Mouse (Mus musculus): Measurements from ENCODE around the gene Cyp27b1. TPM values are rescaled to one million over a fixed set of nuclear protein-coding genes. Genes with fewer than 3 reads are reported as not detected.

The Cyp27b1 gene
- polyA plus RNA-seq, 1 experiment from 2014 or later, result 0.23 TPM

GRCm38 (mm10) chr10:127085052-127085451, 37.0 kb downstream of the Cyp27b1 start:
- ATAC-seq (ENCODE audit: low FRiP score), result no peak
- peaks cover 62% of the 10 kb centered on the region for H3K36me3 ChIP-seq

DNA sequence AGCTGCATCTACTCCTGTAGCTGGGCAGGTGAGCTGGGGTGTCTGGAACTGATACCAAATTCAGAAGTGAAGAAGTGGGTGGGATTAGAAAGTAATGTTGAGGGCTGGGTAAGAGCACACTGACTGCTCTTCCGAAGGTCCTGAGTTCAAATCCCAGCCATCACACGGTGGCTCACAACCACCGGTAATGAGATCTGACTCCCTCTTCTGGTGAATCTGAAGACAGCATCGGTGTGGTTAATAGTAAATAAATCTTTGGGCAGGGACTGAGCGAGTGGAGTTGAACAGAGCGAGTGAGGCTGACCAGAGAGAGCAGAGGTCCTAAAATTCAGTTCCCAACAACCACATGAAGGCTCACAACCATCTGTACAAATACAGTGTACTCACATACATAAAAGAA, 37.6 kb downstream of the Cyp27b1 start:
- Histone ChIP-seq H3K27me3 (peaks cover 80% of the 10 kb centered on the region), H3K4me3 (no peak overlapping the region), H3K4me2 (no peak overlapping the region), H3K9me3 (no peaks in the 10 kb centered on the region), H3K9ac (no peak overlapping the region), H3K4me1 (replicated peaks) (peaks cover 38% of the 10 kb centered on the region), H3K36me3 (peaks cover 62% of the 10 kb centered on the region), H3K27ac (no peak overlapping the region)
- WGBS, result 78% methylated on average over 6 of the region's 6 CpGs
- ATAC-seq (ENCODE audit: low FRiP score), result no peak

More at GRCm38 (mm10) chr10:127085052-127085451, 37.0 kb downstream of the Cyp27b1 start:
- no peaks in the 10 kb centered on the region for H3K9me3 ChIP-seq
- H3K4me1 ChIP-seq (replicated peaks), result peaks cover 38% of the 10 kb centered on the region
- no peak overlapping the region for H3K4me3 ChIP-seq
- WGBS, result 87% methylated on average over 9 of the region's 9 CpGs
- no peak overlapping the region for H3K4me2 ChIP-seq
- H3K27me3 ChIP-seq, result peaks cover 80% of the 10 kb centered on the region
- H3K9ac ChIP-seq, result no peak overlapping the region
- no peak overlapping the region for H3K27ac ChIP-seq

GRCm38 (mm10) chr10:127090560-127091411, 42.7 kb downstream of the Cyp27b1 start:
- Histone ChIP-seq H3K27me3 (peaks cover 77% of the 10 kb centered on the region), H3K27ac (no peak overlapping the region), H3K4me1 (replicated peaks) (peaks cover 40% of the 10 kb centered on the region), H3K36me3 (peaks cover 58% of the 10 kb centered on the region), H3K4me3 (peak overlapping the region; percentile 24), H3K9me3 (no peaks in the 10 kb centered on the region), H3K4me2 (peak overlapping the region; percentile 42), H3K9ac (peak overlapping the region; percentile 59)
- 8% methylated on average over 57 of the region's 57 CpGs for WGBS
- peak; percentile 26; the same call in 1 of the 2 replicates for ATAC-seq (ENCODE audit: low FRiP score)

DNA sequence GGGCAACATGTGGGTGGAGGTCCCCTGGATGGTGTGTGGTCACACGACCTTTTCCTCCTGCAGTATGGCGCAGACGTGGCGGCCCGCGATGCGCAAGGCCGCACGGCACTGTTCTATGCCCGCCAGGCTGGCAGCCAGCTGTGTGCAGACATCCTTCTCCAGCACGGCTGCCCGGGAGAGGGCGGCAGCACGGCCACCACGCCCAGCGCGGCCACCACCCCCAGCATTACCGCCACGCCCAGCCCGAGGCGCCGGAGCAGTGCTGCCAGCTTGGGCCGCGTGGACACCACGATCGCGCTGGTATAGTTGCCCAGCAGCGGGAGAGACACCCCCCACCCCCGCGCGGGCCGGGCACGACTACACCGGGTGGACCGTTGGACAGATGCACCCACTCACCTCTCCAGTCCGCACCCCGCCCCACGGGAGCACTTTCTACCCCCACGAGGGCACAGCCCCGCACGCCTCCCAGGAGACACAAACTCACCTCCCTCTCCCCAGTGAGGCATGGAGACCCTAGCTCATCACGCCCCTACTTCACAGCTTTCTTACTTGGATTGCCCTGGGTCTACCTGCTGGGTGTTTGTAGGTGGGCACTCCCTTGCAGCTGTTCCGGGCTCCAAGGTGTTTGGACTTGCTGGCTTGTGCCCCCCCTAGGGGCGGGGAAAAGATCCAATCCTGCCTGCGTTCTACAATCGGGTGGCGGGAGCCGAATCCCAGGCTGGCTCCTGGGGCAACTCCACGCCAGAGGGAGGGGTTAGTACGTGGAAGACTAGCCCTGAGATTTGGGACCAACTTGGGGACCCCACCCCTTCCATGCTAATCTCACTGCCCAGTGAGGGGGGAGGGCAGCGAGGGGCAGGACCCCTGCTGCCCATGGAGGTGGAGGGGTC, 43.7 kb downstream of the Cyp27b1 start:
- Histone ChIP-seq H3K4me3 (peak overlapping the region; percentile 24), H3K27me3 (peaks cover 71% of the 10 kb centered on the region), H3K27ac (no peak overlapping the region), H3K4me2 (peak overlapping the region; percentile 42), H3K4me1 (replicated peaks) (peaks cover 40% of the 10 kb centered on the region), H3K36me3 (peaks cover 63% of the 10 kb centered on the region), H3K9ac (peak overlapping the region; percentile 59), H3K9me3 (no peaks in the 10 kb centered on the region)
- ATAC-seq (ENCODE audit: low FRiP score), result peak; percentile 43
- WGBS, result 10% methylated on average over 51 of the region's 51 CpGs

DNA sequence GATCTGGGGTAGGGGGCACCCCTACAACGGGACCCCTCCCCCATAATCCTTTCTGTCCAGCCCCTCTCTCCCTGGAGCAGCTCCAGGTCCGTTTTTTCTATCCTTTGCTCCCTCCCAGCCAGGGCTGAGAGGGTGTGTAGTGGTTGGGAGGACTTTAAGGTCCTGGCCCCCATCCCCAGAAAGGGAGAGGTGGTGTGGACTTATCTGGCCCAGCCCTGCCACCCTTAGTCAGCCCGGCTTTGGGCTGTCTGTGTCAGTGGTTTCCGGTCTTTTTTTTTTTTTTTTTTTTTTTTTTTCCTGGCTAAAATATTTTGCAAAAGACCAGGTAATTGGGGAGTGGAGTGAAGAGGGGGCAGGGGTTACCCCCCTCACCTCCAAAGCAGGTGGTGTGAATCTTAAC, 44.7 kb downstream of the Cyp27b1 start:
- Histone ChIP-seq H3K27me3 (peaks cover 62% of the 10 kb centered on the region), H3K36me3 (peaks cover 63% of the 10 kb centered on the region), H3K4me1 (replicated peaks) (peaks cover 40% of the 10 kb centered on the region), H3K4me3 (no peak overlapping the region), H3K4me2 (no peak overlapping the region), H3K9me3 (no peaks in the 10 kb centered on the region), H3K9ac (no peak overlapping the region), H3K27ac (no peak overlapping the region)
- 56% methylated on average over 4 of the region's 4 CpGs for WGBS
- ATAC-seq (ENCODE audit: low FRiP score), result no peak

DNA sequence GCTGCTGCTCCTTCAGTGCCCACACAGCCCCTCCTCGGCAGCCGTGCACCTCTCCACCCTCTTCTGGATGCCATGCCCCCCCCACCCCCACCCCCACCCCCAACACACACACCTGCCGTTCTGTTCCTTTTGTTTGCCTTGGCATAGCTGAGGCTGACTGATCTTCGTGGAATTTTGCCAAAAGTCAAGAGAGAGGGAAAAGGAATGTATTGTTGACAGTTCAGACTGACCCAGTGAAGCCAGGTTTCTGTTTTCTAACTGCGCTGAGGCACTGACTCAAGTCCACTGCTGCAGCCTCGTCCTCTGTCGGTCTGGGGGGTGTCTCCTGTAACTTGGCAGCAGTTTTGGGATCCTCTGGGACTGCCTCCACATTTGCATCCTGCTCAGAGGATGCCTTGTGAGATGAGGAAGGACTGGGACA, 46.3 kb downstream of the Cyp27b1 start:
- Histone ChIP-seq H3K4me2 (no peak overlapping the region), H3K9me3 (no peaks in the 10 kb centered on the region), H3K4me3 (no peak overlapping the region), H3K27me3 (peaks cover 45% of the 10 kb centered on the region), H3K9ac (peak overlapping the region; percentile 35; the same call in 1 of the 2 replicates), H3K36me3 (peaks cover 64% of the 10 kb centered on the region), H3K4me1 (replicated peaks) (peaks cover 40% of the 10 kb centered on the region), H3K27ac (peak overlapping the region; percentile 52; the same call in 1 of the 2 replicates)
- 44% methylated on average over 7 of the region's 7 CpGs for WGBS
- ATAC-seq (ENCODE audit: low FRiP score), result no peak

GRCm38 (mm10) chr10:127098514-127098913, 50.5 kb downstream of the Cyp27b1 start:
- no peaks in the 10 kb centered on the region for H3K9me3 ChIP-seq
- H3K4me1 ChIP-seq (replicated peaks), result peaks cover 16% of the 10 kb centered on the region
- H3K4me3 ChIP-seq, result no peak overlapping the region
- ATAC-seq (ENCODE audit: low FRiP score), result no peak
- whole genome bisulfite sequencing, result 82% methylated on average over 20 of the region's 20 CpGs
- H3K27me3 ChIP-seq, result peaks cover 4% of the 10 kb centered on the region; the same call in 1 of the 2 replicates
- H3K9ac ChIP-seq, result no peak overlapping the region
- H3K4me2 ChIP-seq, result no peak overlapping the region
- no peak overlapping the region for H3K27ac ChIP-seq
- H3K36me3 ChIP-seq, result peaks cover 67% of the 10 kb centered on the region

DNA sequence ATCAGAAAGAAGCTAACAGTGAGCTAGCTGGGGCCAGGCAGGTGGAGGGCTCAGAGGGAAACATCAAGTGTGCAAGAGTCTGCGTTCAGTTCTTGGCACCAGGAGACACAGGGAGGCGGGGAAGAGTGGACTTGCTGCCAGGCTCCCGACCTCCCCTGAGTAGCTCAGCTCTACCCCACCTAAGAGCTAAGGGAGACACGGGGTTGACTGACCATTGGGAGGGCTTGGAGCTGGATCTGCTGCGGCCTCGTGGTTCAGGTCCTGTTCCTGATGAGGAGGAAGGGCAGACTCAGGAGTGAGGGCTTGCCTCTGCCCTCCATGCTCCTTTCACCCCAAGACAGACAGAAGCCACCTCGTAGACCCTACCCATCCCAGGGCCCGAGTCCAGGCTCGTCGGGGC, 51.1 kb downstream of the Cyp27b1 start:
- H3K4me1 ChIP-seq (replicated peaks), result peaks cover 10% of the 10 kb centered on the region
- no peak overlapping the region for H3K9ac ChIP-seq
- H3K27ac ChIP-seq, result no peak overlapping the region
- no peaks in the 10 kb centered on the region for H3K9me3 ChIP-seq
- H3K4me3 ChIP-seq, result no peak overlapping the region
- 89% methylated on average over 10 of the region's 10 CpGs for WGBS
- no peak for ATAC-seq (ENCODE audit: low FRiP score)
- H3K4me2 ChIP-seq, result no peak overlapping the region
- H3K36me3 ChIP-seq, result peaks cover 73% of the 10 kb centered on the region
- no peaks in the 10 kb centered on the region for H3K27me3 ChIP-seq

DNA sequence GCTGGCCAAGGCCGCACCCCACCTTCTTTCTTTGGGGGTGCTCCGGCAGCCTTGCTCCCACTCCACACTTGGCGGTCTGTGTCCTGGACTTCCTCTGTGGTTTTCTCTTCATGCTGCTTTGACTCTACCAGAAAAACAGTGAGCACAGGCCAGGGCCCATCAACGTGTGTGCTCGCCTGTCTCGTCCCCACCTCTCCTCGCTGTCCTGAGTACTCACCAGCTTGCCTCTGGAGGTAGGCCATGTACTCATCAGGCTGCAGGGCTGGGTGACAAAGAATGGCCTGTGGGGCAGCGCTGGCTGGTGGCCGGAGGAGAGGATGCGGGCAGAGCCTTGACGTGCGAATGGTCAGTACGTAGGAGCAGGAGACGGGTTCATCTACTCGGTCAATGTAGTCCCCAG, 51.8 kb downstream of the Cyp27b1 start:
- no peak overlapping the region for H3K4me2 ChIP-seq
- H3K9me3 ChIP-seq, result no peaks in the 10 kb centered on the region
- no peaks in the 10 kb centered on the region for H3K27me3 ChIP-seq
- ATAC-seq (ENCODE audit: low FRiP score), result no peak
- peaks cover 75% of the 10 kb centered on the region for H3K36me3 ChIP-seq
- peaks cover 3% of the 10 kb centered on the region for H3K4me1 ChIP-seq (replicated peaks)
- no peak overlapping the region for H3K27ac ChIP-seq
- WGBS, result 94% methylated on average over 15 of the region's 15 CpGs
- no peak overlapping the region for H3K9ac ChIP-seq
- H3K4me3 ChIP-seq, result no peak overlapping the region

DNA sequence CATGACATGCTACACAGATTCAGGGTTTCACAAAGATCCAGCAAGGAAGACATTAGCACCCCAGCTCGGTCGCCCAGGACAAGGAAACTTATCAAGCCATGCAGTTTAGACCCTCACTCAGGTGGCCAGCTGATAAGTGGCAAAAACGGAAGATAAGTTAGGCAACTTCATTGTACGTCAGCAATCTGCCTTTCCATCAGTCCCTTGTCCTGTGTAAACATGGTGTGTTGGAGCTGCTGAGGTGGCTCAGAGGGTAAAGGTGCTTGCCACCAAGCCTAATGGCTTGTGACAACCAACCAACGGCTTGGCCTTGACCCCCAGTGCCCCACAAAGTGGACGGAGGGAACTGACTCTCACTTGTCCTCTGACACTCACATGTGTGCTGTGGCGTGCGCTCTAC, 52.4 kb downstream of the Cyp27b1 start:
- Histone ChIP-seq H3K27me3 (no peaks in the 10 kb centered on the region), H3K36me3 (peaks cover 75% of the 10 kb centered on the region), H3K9me3 (no peaks in the 10 kb centered on the region), H3K27ac (no peak overlapping the region), H3K4me3 (no peak overlapping the region), H3K9ac (no peak overlapping the region), H3K4me2 (no peak overlapping the region), H3K4me1 (replicated peaks) (no peaks in the 10 kb centered on the region)
- no peak for ATAC-seq (ENCODE audit: low FRiP score)
- 94% methylated on average over 8 of the region's 8 CpGs for WGBS

DNA sequence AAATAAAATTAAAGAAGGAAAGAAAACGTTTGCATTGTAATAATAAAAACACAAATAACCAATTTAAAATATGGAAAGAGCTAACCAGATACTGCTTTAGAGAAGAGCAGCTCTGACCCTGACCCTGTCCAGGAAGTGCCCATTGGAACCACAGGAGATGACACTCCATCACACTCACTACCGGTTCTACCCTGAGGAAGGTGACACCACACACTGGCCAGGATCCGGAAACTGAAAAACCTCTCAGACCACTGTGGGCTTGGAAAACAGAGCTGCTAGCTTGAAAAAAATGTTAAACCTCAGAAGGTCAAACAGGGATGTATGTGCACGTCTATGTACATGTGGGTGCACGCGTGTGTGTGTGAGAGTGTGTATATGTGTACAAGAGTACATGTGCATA, 53.1 kb downstream of the Cyp27b1 start:
- Histone ChIP-seq H3K4me1 (replicated peaks) (no peaks in the 10 kb centered on the region), H3K9me3 (no peaks in the 10 kb centered on the region), H3K4me2 (no peak overlapping the region), H3K27me3 (no peaks in the 10 kb centered on the region), H3K4me3 (no peak overlapping the region), H3K36me3 (peaks cover 72% of the 10 kb centered on the region), H3K27ac (no peak overlapping the region), H3K9ac (no peak overlapping the region)
- WGBS, result 90% methylated on average over 6 of the region's 6 CpGs
- ATAC-seq (ENCODE audit: low FRiP score), result no peak
